Mouse (Mus musculus): ENCODE data around the gene Tmem179b.
A peak's percentile ranks its signal among the peaks of the same experiment; 100 is the strongest.
"Not testable (repeated sequence)": the region's sequence is repeated elsewhere in the genome, so short reads cannot be mapped to it uniquely, and the experiment has no call there.

The Tmem179b gene

DNA sequence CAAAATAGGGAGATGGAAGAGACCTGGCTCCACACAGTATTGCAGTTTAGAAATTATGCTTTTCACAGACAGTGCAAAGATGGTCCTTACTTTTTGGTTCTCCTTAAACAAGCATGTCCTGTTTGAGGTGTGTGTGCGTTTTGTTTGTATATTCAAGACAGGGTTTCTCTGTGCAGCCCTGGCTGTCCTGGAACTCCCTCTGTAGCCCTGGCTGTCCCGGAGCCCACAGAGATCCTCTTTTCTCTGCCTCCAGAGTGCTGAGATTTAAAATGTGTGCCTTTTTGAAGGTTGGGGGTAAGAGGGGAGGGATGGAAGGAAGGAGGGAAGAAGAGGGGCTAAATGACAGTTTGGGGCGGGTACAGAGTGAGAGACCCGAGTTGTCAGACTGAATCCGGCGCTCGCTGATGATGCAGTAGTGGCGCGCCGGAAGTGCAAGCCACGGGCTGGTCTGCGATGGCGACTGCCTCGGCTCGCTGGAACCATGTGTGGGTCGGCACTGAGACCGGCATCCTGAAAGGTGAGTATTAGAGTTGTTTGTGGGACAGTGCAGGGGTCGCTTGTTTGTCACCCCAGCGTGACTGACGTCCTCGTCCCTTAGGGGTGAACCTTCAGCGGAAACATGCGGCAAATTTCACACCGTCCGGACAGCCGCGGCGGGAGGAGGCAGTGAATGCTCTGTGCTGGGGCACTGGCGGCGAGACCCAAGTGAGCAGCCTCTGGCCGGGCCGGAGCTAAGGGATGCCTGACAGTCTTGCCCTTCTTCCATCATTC, 38.7 kb downstream of the Tmem179b start, which contains the start of gene Wdr74:
TSS of gene Wdr74 (plus strand) at position 439 of the 771 bp plus-strand sequence.
- peak; percentile 84 for DNase-seq (ENCODE audit: low read depth, low spot score)

- DNase-seq (ENCODE audit: low read depth, low spot score): no peak
Observed at GRCm38 (mm10) chr19:8734334-8734733, 39.9 kb downstream of the Tmem179b start.

- DNase-seq (ENCODE audit: low read depth, low spot score): not testable (repeated sequence)
Observed at GRCm38 (mm10) chr19:8728335-8729099, 45.8 kb downstream of the Tmem179b start.

DNA sequence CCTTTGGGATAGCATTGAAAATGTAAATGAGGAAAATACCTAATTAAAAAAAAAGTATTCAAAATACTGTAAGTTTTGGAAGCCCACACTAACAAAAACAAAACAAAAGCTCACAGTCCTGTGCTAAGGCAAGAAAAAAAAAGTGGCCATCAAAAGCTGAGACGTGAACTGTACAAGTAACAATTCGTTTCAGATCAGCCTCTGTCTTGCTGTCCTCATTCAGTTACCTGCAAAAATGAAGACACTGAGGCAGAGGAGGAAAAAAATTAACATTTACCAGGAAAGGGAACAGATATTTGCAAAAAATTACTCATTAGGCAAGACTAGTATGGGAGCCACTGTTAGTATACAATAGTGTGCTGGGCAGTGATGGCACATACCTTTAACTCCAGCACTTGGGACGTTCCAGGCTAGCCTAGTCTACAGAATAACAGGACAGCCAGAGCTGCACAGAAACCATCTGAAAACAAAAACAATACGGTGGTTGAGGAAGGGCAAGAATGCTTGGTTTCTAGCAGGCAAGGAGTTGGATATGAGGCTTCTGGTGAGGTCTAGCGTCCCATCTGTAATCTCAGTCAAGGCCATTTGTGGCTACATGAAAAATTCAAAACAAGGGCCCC, 46.7 kb downstream of the Tmem179b start:
- peak; percentile 58 for DNase-seq (ENCODE audit: low read depth, low spot score)

GRCm38 (mm10) chr19:8726609-8727390, 47.5 kb downstream of the Tmem179b start:
- DNase-seq (ENCODE audit: low read depth, low spot score): no peak

GRCm38 (mm10) chr19:8725081-8725613, 49.1 kb downstream of the Tmem179b start:
- DNase-seq (ENCODE audit: low read depth, low spot score): no peak

DNA sequence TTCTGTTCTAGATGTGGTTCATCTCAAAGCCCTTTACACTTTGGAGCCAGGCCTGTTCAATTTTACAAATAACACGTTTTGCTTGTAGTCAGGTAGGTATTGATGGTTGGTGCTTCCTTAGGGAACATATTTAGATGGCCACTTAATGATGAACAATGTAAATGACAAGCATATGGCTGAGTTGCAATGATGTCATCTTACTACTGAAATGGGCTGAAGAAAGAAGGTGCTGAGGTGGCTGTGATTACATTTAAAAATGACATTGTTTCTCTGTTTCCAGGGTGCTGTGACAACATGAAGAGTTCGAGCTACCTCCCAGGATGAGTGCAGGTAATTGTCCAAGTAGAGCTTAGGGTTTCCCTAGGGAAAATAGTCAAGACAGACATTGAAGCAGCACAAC, 49.9 kb downstream of the Tmem179b start:
- DNase-seq (ENCODE audit: low read depth, low spot score): no peak

GRCm38 (mm10) chr19:8723574-8724346, 50.5 kb downstream of the Tmem179b start:
- no peak for DNase-seq (ENCODE audit: low read depth, low spot score)

DNA sequence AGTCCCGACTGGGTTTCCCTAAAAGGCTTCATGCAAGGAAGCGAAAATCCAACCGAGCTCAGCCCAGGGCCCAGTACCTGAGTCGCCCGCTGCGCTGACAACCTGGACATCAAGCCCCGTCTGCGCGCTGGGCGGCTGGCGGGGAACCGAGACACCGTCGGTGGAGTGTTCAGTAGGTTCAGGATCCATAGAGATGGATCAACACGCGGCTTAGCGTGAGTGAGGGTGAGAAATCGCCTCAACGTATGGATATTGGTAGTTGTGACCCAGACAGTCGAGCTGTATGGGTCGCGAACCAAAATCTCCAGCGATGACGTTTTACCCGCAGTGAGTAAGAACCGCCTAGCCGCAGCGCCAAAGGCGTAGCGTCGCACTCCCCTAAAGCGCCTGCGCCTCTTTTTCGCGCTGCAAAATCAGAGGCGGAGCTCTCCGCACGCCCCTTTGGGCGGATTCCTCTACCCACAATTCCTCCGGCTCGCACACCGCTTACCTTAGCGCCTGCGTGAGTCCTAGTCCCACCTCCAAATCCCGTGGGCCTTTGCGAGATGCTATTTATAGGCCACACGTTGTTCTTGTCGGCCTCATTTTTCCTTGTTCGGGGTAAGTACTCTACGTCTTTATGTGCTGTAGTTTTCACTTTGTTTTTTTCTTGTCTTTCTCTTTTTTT, 51.2 kb downstream of the Tmem179b start, which contains the start of gene Slc3a2:
TSS of gene Slc3a2 (minus strand) at position 463 of the 667 bp plus-strand sequence.
- DNase-seq (ENCODE audit: low read depth, low spot score): peak; percentile 95

DNA sequence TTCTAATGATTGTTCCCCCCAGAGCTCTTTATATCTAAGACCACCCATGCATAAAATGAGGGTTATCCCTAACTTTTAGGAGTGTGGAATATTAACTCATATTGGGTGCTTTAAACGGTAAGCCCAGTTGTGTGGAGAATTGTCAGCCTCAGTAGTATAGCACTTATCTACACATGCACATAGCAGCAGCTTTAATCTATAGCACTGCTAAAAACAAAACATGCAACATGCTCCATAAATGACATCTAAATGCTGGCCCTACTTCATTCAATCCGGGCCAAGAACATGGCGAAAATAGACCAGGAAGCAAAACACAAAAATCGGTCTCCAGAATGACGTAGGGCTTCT, 51.7 kb downstream of the Tmem179b start:
- no peak for DNase-seq (ENCODE audit: low read depth, low spot score)

Measured in WW6 (cell line).